Mouse (Mus musculus) CH12.LX (cell line): ENCODE data around the gene Zfp36. TPM values are rescaled to one million over a fixed set of nuclear protein-coding genes. Genes with fewer than 3 reads are reported as not detected.
A peak's percentile ranks its signal among the peaks of the same experiment; 100 is the strongest.

Experiments used
- DNase-seq: peaks from one replicate; pipeline ENCODE4 v3.0.0-alpha.2; 2013; ENCODE audit errors: extremely low read depth
- H3K27ac ChIP-seq: 2 replicates; pipeline ENCODE4 v1.5.1; 2012; ENCODE audit warnings: low read depth, mild to moderate bottlenecking, control low read depth, moderate library complexity; ENCODE audit not compliant: insufficient read depth
- H3K27me3 ChIP-seq: replicated peaks from 2 replicates; pipeline ENCODE3; 2012; ENCODE audit warnings: inconsistent platforms
- H3K36me3 ChIP-seq, 2 experiments: replicated peaks in 1 of 2; 2 replicates each; pipeline versions ENCODE3 to v1.6.1; 2012; ENCODE audit warnings: inconsistent platforms in 1 of 2, low read length in 1 of 2, mild to moderate bottlenecking in 1 of 2, mixed read lengths in 1 of 2, moderate library complexity in 1 of 2; ENCODE audit not compliant: control insufficient read depth in 1 of 2, insufficient read depth in 1 of 2
- H3K4me1 ChIP-seq, 2 experiments: 2 replicates each; pipeline ENCODE4 v1.6.1; 2012; ENCODE audit warnings: inconsistent platforms in 1 of 2, moderate library complexity in 1 of 2; ENCODE audit not compliant: insufficient read depth in 2 of 2, control insufficient read depth in 1 of 2
- H3K4me2 ChIP-seq: 2 replicates; pipeline ENCODE4 v1.6.1; 2012; ENCODE audit warnings: low read depth, mild to moderate bottlenecking, control low read depth; ENCODE audit not compliant: poor library complexity, insufficient read depth, severe bottlenecking
- H3K4me3 ChIP-seq, 3 experiments: fragments of 150-350 bp in 1 of 3; sonication (generic) in 1 of 3; replicated peaks in 1 of 3; 2 replicates each; pipeline versions ENCODE3 to v1.5.1; 2011 to 2012; ENCODE audit warnings: low read depth in 2 of 3, low read length in 2 of 3, mild to moderate bottlenecking in 2 of 3, moderate library complexity in 2 of 3, control low read depth in 1 of 3, improper control_type of control experiment in 1 of 3, inconsistent platforms in 1 of 3, mixed read lengths in 1 of 3; ENCODE audit not compliant: poor library complexity in 1 of 3
- H3K79me2 ChIP-seq: replicated peaks from 2 replicates; pipeline ENCODE4 v1.6.1; 2012; ENCODE audit warnings: mild to moderate bottlenecking, moderate library complexity; ENCODE audit not compliant: control insufficient read depth, poor library complexity, insufficient read depth, severe bottlenecking; ENCODE audit errors: extremely low read depth
- H3K9ac ChIP-seq: 2 replicates; pipeline ENCODE4 v1.6.1; 2012; ENCODE audit warnings: low read depth, mild to moderate bottlenecking, control low read depth, moderate library complexity; ENCODE audit not compliant: insufficient read depth
- H3K9me3 ChIP-seq: replicated peaks from 2 replicates; pipeline ENCODE3; 2012; ENCODE audit warnings: low read length, inconsistent platforms, mixed read lengths
- BHLHE40 ChIP-seq: IDR thresholded peaks from 2 replicates; pipeline ENCODE4 v1.6.1; 2011; ENCODE audit warnings: mild to moderate bottlenecking, low read depth, low read length, improper control_type of control experiment
- CHD1 ChIP-seq: IDR thresholded peaks from 2 replicates; pipeline ENCODE4 v1.6.1; 2012; ENCODE audit warnings: low read depth, low read length, improper control_type of control experiment, inconsistent platforms
- CHD2 ChIP-seq: IDR thresholded peaks from 2 replicates; pipeline ENCODE4 v1.6.1; 2011; ENCODE audit warnings: low read length, improper control_type of control experiment
- E2F4 ChIP-seq: IDR thresholded peaks from 2 replicates; pipeline ENCODE4 v1.6.1; 2011; ENCODE audit warnings: low read depth, low read length, improper control_type of control experiment; ENCODE audit not compliant: insufficient replicate concordance
- EP300 ChIP-seq: IDR thresholded peaks from 2 replicates; pipeline ENCODE4 v1.6.1; 2011; ENCODE audit warnings: low read length, improper control_type of control experiment
- GABPA ChIP-seq: IDR thresholded peaks from 2 replicates; pipeline ENCODE4 v1.6.1; 2012; ENCODE audit warnings: low read depth, low read length, improper control_type of control experiment, inconsistent platforms; ENCODE audit not compliant: insufficient replicate concordance
- IRF4 ChIP-seq: IDR thresholded peaks from 2 replicates; pipeline ENCODE4 v1.6.1; 2014; ENCODE audit warnings: low read depth, mild to moderate bottlenecking, inconsistent platforms, low read length, improper control_type of control experiment
- MAZ ChIP-seq: IDR thresholded peaks from 2 replicates; pipeline ENCODE4 v1.6.1; 2012; ENCODE audit warnings: low read depth, mild to moderate bottlenecking, inconsistent platforms, low read length, improper control_type of control experiment, moderate library complexity
- MXI1 ChIP-seq: IDR thresholded peaks from 2 replicates; pipeline ENCODE4 v1.6.1; 2011; ENCODE audit warnings: mild to moderate bottlenecking, low read depth, low read length, improper control_type of control experiment
- NRF1 ChIP-seq: IDR thresholded peaks from 2 replicates; pipeline ENCODE4 v1.6.1; 2014; ENCODE audit warnings: low read depth, mild to moderate bottlenecking, inconsistent platforms, low read length, improper control_type of control experiment, moderate library complexity
- PAX5 ChIP-seq: IDR thresholded peaks from 2 replicates; pipeline ENCODE4 v1.6.1; 2012; ENCODE audit warnings: low read length, inconsistent platforms, mixed read lengths
- POLR2A ChIP-seq: IDR thresholded peaks from 2 replicates; pipeline ENCODE4 v1.6.1; 2011; ENCODE audit warnings: low read depth, mild to moderate bottlenecking, improper control_type of control experiment, low read length
- POLR2AphosphoS2 ChIP-seq: IDR thresholded peaks from 2 replicates; pipeline ENCODE4 v1.6.1; 2011; ENCODE audit warnings: low read depth, low read length, improper control_type of control experiment
- RCOR1 ChIP-seq: conservative IDR thresholded peaks from 2 replicates; pipeline ENCODE4 v1.6.1; 2012; ENCODE audit warnings: low read depth, mild to moderate bottlenecking, inconsistent platforms, low read length, improper control_type of control experiment
- USF1 ChIP-seq: IDR thresholded peaks from 2 replicates; pipeline ENCODE4 v1.6.1; 2014; ENCODE audit warnings: low read depth, mild to moderate bottlenecking, inconsistent platforms, low read length, improper control_type of control experiment
- ZKSCAN1 ChIP-seq: IDR thresholded peaks from 2 replicates; pipeline ENCODE4 v1.6.1; 2012; ENCODE audit warnings: low read depth, inconsistent platforms, low read length, improper control_type of control experiment, borderline replicate concordance
- ZMIZ1 ChIP-seq: IDR thresholded peaks from 2 replicates; pipeline ENCODE4 v1.6.1; 2012; ENCODE audit warnings: low read depth, mild to moderate bottlenecking, inconsistent platforms, low read length, improper control_type of control experiment
- dilution Hi-C: fragments of 300-500 bp; cut with MboI; formaldehyde crosslinking; loops from 2 replicates; pipeline ENCODE4 v1.14.3; 2020; ENCODE audit warnings: low sequenced_read_pairs; ENCODE audit not compliant: extremely low pct_unique_long_range_greater_than_20kb, extremely low pct_ligation_motif_present
- in situ Hi-C: fragments of 300-500 bp; cut with MboI; formaldehyde crosslinking; loops from 3 replicates; pipeline ENCODE4 v1.14.3; 2019; ENCODE audit warnings: low sequenced_read_pairs, low pct_ligation_motif_present, low pct_unique_long_range_greater_than_20kb, mixed read lengths
- polyA plus RNA-seq: library from polyadenylated mRNA; unstranded; fragments of >175 nt; gene quantifications from 2 replicates; pipeline ENCODE4 v1.2.1, GENCODE M21; 2012; ENCODE audit warnings: low read depth; ENCODE audit not compliant: insufficient read length
- total RNA-seq, 2 experiments: library from RNA; depleted of rRNA; stranded (reverse); fragments of 300-350 nt in 1 of 2; fragments of >200 nt in 1 of 2; gene quantifications; 2 replicates each; pipeline ENCODE4 v1.2.3; 2012 to 2014

Gene Zfp36
- total and polyA plus RNA-seq, 3 experiments: 1.9 to 9.9 (median 2.8) TPM

GRCm38 (mm10) chr7:28354113-28354581, 25.9 kb downstream of the Zfp36 start:
- Histone ChIP-seq H3K9me3 (no peaks in the 10 kb centered on the region), H3K36me3 (peaks cover 31 to 42% of the 10 kb centered on the region in 2 experiments), H3K27ac (no peak overlapping the region), H3K4me3 (no peak overlapping the region), H3K4me2 (no peak overlapping the region), H3K79me2 (peaks cover 17% of the 10 kb centered on the region), H3K4me1 (peaks cover 8 to 34% of the 10 kb centered on the region in 2 experiments), H3K9ac (no peak overlapping the region), H3K27me3 (no peaks in the 10 kb centered on the region)
- DNase-seq: no peak
- dilution Hi-C loops: no loop called here
- in situ Hi-C loops: no loop called here
- TF ChIP-seq NRF1 (no peak), EP300 (no peak), CHD2 (peak; percentile 34; the same call in 1 of the 2 replicates), POLR2AphosphoS2 (peak; percentile 89; the same call in 1 of the 2 replicates), GABPA (no peak), BHLHE40 (no peak), MXI1 (no peak), USF1 (no peak), ZKSCAN1 (no peak), POLR2A (peak; percentile 52), ZMIZ1 (no peak; the same call in 1 of the 2 replicates), E2F4 (no peak)

GRCm38 (mm10) chr7:28353267-28353666, 26.8 kb downstream of the Zfp36 start:
- Histone ChIP-seq H3K36me3 (peaks cover 31 to 38% of the 10 kb centered on the region in 2 experiments), H3K4me1 (peaks cover 12 to 36% of the 10 kb centered on the region in 2 experiments), H3K9ac (no peak overlapping the region), H3K79me2 (peaks cover 17% of the 10 kb centered on the region), H3K4me3 (no peak overlapping the region), H3K27ac (no peak overlapping the region), H3K4me2 (no peak overlapping the region), H3K9me3 (no peaks in the 10 kb centered on the region), H3K27me3 (no peaks in the 10 kb centered on the region)
- in situ Hi-C loops: no loop called here
- TF ChIP-seq RCOR1 (no peak), CHD1 (no peak), GABPA (no peak), MAZ (no peak), PAX5 (no peak), IRF4 (no peak)
- dilution Hi-C loops: no loop called here
- no peak for DNase-seq
